Mouse (Mus musculus) urinary bladder, adult 2 months (tissue): ENCODE measurements around the gene Nudc. TPM values are rescaled to one million over a fixed set of nuclear protein-coding genes. Genes with fewer than 3 reads are reported as not detected.
A peak's percentile ranks its signal among the peaks of the same experiment; 100 is the strongest.

Experiments used
- DNase-seq: peaks from one replicate; pipeline ENCODE4 v3.0.0; 2022; ENCODE audit warnings: low spot score
- polyA plus RNA-seq: library from polyadenylated mRNA; depleted of rRNA; stranded (reverse); fragments of >200 nt; gene quantifications from 2 replicates; pipeline ENCODE4 v1.2.3, GENCODE M21; 2012; rRNA removed

Gene Nudc
- polyA plus RNA-seq = 107 and 117 TPM in 2 replicates

- peak; percentile 83 for DNase-seq
Measured at GRCm38 (mm10) chr4:133545272-133546231, at the start of gene Nudc. Nudc (minus strand) TSS chr4:133545996.

GRCm38 (mm10) chr4:133595538-133595937 is 49.7 kb upstream of the Nudc start:
- DNase-seq = no peak

- DNase-seq = no peak
Measured at GRCm38 (mm10) chr4:133592570-133592969, 46.8 kb upstream of the Nudc start.

GRCm38 (mm10) chr4:133584059-133584951 is 38.5 kb upstream of the Nudc start, which contains the start of gene Gpn2:
Gpn2 (plus strand) TSS chr4:133584362.
- DNase-seq = peak; percentile 52

- DNase-seq = no peak
Measured at GRCm38 (mm10) chr4:133583690-133584058, 37.9 kb upstream of the Nudc start.

- DNase-seq = no peak
Measured at GRCm38 (mm10) chr4:133577983-133578382, 32.2 kb upstream of the Nudc start.

GRCm38 (mm10) chr4:133574843-133575202 is 29.0 kb upstream of the Nudc start:
- no peak for DNase-seq

- DNase-seq = peak; percentile 81
Measured at GRCm38 (mm10) chr4:133574070-133574842, 28.5 kb upstream of the Nudc start, which contains the start of gene Gpatch3. Gpatch3 (plus strand) TSS chr4:133574745.

GRCm38 (mm10) chr4:133570066-133570466 is 24.3 kb upstream of the Nudc start:
- no peak for DNase-seq

- DNase-seq = no peak
Measured at GRCm38 (mm10) chr4:133569291-133570065, 23.7 kb upstream of the Nudc start.

GRCm38 (mm10) chr4:133567251-133567650 is 21.5 kb upstream of the Nudc start:
- DNase-seq = no peak

- DNase-seq = no peak
Measured at GRCm38 (mm10) chr4:133563123-133563571, 17.4 kb upstream of the Nudc start.

GRCm38 (mm10) chr4:133561622-133562021 is 15.8 kb upstream of the Nudc start:
- no peak for DNase-seq

GRCm38 (mm10) chr4:133559846-133560245 is 14.1 kb upstream of the Nudc start:
- DNase-seq = no peak

- DNase-seq = no peak
Measured at GRCm38 (mm10) chr4:133557041-133557717, 11.4 kb upstream of the Nudc start.

GRCm38 (mm10) chr4:133553448-133554330 is 7.9 kb upstream of the Nudc start:
- no peak for DNase-seq

GRCm38 (mm10) chr4:133552768-133553447 is 7.1 kb upstream of the Nudc start, which contains the start of gene Nr0b2:
Nr0b2 (plus strand) TSS chr4:133553376.
- no peak for DNase-seq

GRCm38 (mm10) chr4:133552029-133552428 is 6.2 kb upstream of the Nudc start:
- DNase-seq = no peak
